Mouse (Mus musculus) myocyte (in vitro differentiated cells): ENCODE results near the gene Emsy. TPM values are rescaled to one million over a fixed set of nuclear protein-coding genes. Genes with fewer than 3 reads are reported as not detected.

Experiments
- H3K27me3 ChIP-seq: one replicate; pipeline ENCODE4 v1.6.1; 2011; ENCODE audit not compliant: control insufficient read depth, insufficient read depth, insufficient read length
- H3K36me3 ChIP-seq: one replicate; pipeline ENCODE4 v1.6.1; 2011; ENCODE audit not compliant: control insufficient read depth, insufficient read depth
- H3K4me2 ChIP-seq: one replicate; pipeline ENCODE4 v1.6.1; 2011; ENCODE audit warnings: low read depth, control low read depth
- H3K4me3 ChIP-seq: one replicate; pipeline ENCODE4 v1.5.1; 2011; ENCODE audit warnings: mild to moderate bottlenecking, control low read depth, moderate library complexity
- H3K79me2 ChIP-seq: one replicate; pipeline ENCODE4 v1.6.1; 2011; ENCODE audit not compliant: control insufficient read depth, insufficient read depth
- H3ac ChIP-seq: one replicate; pipeline ENCODE4 v1.6.1; 2011; ENCODE audit not compliant: control insufficient read depth, insufficient read length
- CEBPB ChIP-seq: IDR thresholded peaks from 2 replicates; pipeline ENCODE4 v1.6.1; 2011; ENCODE audit warnings: mild to moderate bottlenecking, moderate library complexity; ENCODE audit not compliant: poor library complexity, insufficient read depth, severe bottlenecking
- E2F4 ChIP-seq: IDR thresholded peaks from one replicate; pipeline ENCODE4 v1.6.1; 2011; ENCODE audit warnings: mild to moderate bottlenecking, control low read depth, moderate library complexity; ENCODE audit not compliant: insufficient read depth
- MAX ChIP-seq: IDR thresholded peaks from one replicate; pipeline ENCODE4 v1.6.1; 2011; ENCODE audit warnings: low read depth, mild to moderate bottlenecking, control low read depth
- MYOD1 ChIP-seq, 3 experiments: IDR thresholded peaks; one replicate each; pipeline ENCODE4 v1.6.1; 2011; ENCODE audit warnings: control low read depth in 2 of 3, low read depth in 2 of 3, mild to moderate bottlenecking in 2 of 3, moderate library complexity in 1 of 3; ENCODE audit not compliant: insufficient read length in 2 of 3, control insufficient read depth in 1 of 3
- MYOG ChIP-seq, 3 experiments: IDR thresholded peaks; one replicate each; pipeline ENCODE4 v1.6.1; 2011; ENCODE audit warnings: control low read depth in 2 of 3, low read depth in 2 of 3, mild to moderate bottlenecking in 2 of 3; ENCODE audit not compliant: insufficient read length in 2 of 3, control insufficient read depth in 1 of 3, insufficient read depth in 1 of 3
- POLR2A ChIP-seq: IDR thresholded peaks from one replicate; pipeline ENCODE4 v1.6.1; 2011; ENCODE audit warnings: low read depth, mild to moderate bottlenecking, control low read depth, moderate library complexity; ENCODE audit not compliant: insufficient read length
- POLR2AphosphoS2 ChIP-seq: IDR thresholded peaks from one replicate; pipeline ENCODE4 v1.6.1; 2011; ENCODE audit warnings: low read depth, control low read depth; ENCODE audit not compliant: insufficient read length
- REST ChIP-seq: IDR thresholded peaks from one replicate; pipeline ENCODE4 v1.6.1; 2011; ENCODE audit warnings: mild to moderate bottlenecking, control low read depth, moderate library complexity; ENCODE audit not compliant: insufficient read depth, insufficient read length
- SRF ChIP-seq: IDR thresholded peaks from one replicate; pipeline ENCODE4 v1.6.1; 2011; ENCODE audit warnings: low read depth; ENCODE audit not compliant: control insufficient read depth, insufficient read length
- TCF12 ChIP-seq: IDR thresholded peaks from one replicate; pipeline ENCODE4 v1.6.1; 2011; ENCODE audit warnings: mild to moderate bottlenecking, control low read depth; ENCODE audit not compliant: poor library complexity, insufficient read depth, severe bottlenecking
- TCF3 ChIP-seq: IDR thresholded peaks from one replicate; pipeline ENCODE4 v1.6.1; 2011; ENCODE audit warnings: low read depth, control low read depth; ENCODE audit not compliant: insufficient read length
- USF1 ChIP-seq: IDR thresholded peaks from one replicate; pipeline ENCODE4 v1.6.1; 2011; ENCODE audit warnings: low read depth, mild to moderate bottlenecking, control low read depth, moderate library complexity
- polyA plus RNA-seq: library from polyadenylated mRNA; unstranded; fragments of >200 nt; fragmentation: generic; extraction: Trizol; gene quantifications from one replicate; pipeline ENCODE4 v1.2.1, GENCODE M21; 2012; ENCODE audit warnings: missing spikeins

Emsy gene
- polyA plus RNA-seq, 1 experiment, result 9.1 TPM

GRCm38 (mm10) chr7:98612936-98613335 lies 43.6 kb downstream of the Emsy start:
- Histone ChIP-seq H3K79me2 (no peaks in the 10 kb centered on the region), H3K4me2 (no peak overlapping the region), H3ac (no peak overlapping the region), H3K27me3 (no peaks in the 10 kb centered on the region), H3K4me3 (no peak overlapping the region), H3K36me3 (peaks cover 44% of the 10 kb centered on the region)
- no peak for TF ChIP-seq MAX
- TF ChIP-seq MYOD1 (IDR thresholded peaks at IDR 0.05; ENCODE audit: control insufficient read depth in 1 of 3, insufficient read length in 2 of 3, low read depth in 2 of 3), result no peak
- no peak for TF ChIP-seq MYOG (IDR thresholded peaks at IDR 0.05; ENCODE audit: control insufficient read depth in 1 of 3, insufficient read depth in 1 of 3, insufficient read length in 2 of 3, low read depth in 2 of 3)
- TF ChIP-seq TCF3, result no peak

- no peaks in the 10 kb centered on the region for H3K79me2 ChIP-seq
- no peak overlapping the region for H3K4me3 ChIP-seq
- no peak overlapping the region for H3ac ChIP-seq
- TF ChIP-seq E2F4 (no peak), USF1 (no peak), REST (no peak), TCF12 (no peak), CEBPB (no peak), MYOG (IDR thresholded peaks at IDR 0.05; ENCODE audit: control insufficient read depth in 1 of 3, insufficient read depth in 1 of 3, insufficient read length in 2 of 3, low read depth in 2 of 3) (no peak), MYOD1 (IDR thresholded peaks at IDR 0.05; ENCODE audit: control insufficient read depth in 1 of 3, insufficient read length in 2 of 3, low read depth in 2 of 3) (no peak), POLR2A (no peak), POLR2AphosphoS2 (no peak), TCF3 (no peak), MAX (no peak), SRF (no peak)
- H3K27me3 ChIP-seq, result no peaks in the 10 kb centered on the region
- no peak overlapping the region for H3K4me2 ChIP-seq
- H3K36me3 ChIP-seq, result peaks cover 24% of the 10 kb centered on the region
Measured at GRCm38 (mm10) chr7:98608520-98608919, 48.1 kb downstream of the Emsy start.

- TF ChIP-seq E2F4, result no peak
- H3K79me2 ChIP-seq, result no peaks in the 10 kb centered on the region
- no peak overlapping the region for H3K4me3 ChIP-seq
Measured at GRCm38 (mm10) chr7:98607158-98607557, 49.4 kb downstream of the Emsy start.

GRCm38 (mm10) chr7:98601715-98602114 lies 54.9 kb downstream of the Emsy start:
- TF ChIP-seq POLR2A, result no peak
- TF ChIP-seq SRF, result no peak
- TF ChIP-seq MAX, result no peak
- TF ChIP-seq TCF3, result no peak
- TF ChIP-seq E2F4, result no peak
- no peak for TF ChIP-seq MYOG (IDR thresholded peaks at IDR 0.05; ENCODE audit: control insufficient read depth in 1 of 3, insufficient read depth in 1 of 3, insufficient read length in 2 of 3, low read depth in 2 of 3)
- TF ChIP-seq CEBPB, result no peak
- TF ChIP-seq MYOD1 (IDR thresholded peaks at IDR 0.05; ENCODE audit: control insufficient read depth in 1 of 3, insufficient read length in 2 of 3, low read depth in 2 of 3), result no peak
- TF ChIP-seq TCF12, result no peak

More at GRCm38 (mm10) chr7:98607158-98607557, 49.4 kb downstream of the Emsy start:
- H3K36me3 ChIP-seq, result peaks cover 24% of the 10 kb centered on the region
- no peaks in the 10 kb centered on the region for H3K27me3 ChIP-seq
- H3ac ChIP-seq, result no peak overlapping the region
- no peak overlapping the region for H3K4me2 ChIP-seq

GRCm38 (mm10) chr7:98597402-98597801 lies 59.2 kb downstream of the Emsy start:
- H3K4me2 ChIP-seq, result no peak overlapping the region
- no peaks in the 10 kb centered on the region for H3K79me2 ChIP-seq
- no peak overlapping the region for H3ac ChIP-seq
- TF ChIP-seq MYOD1 (IDR thresholded peaks at IDR 0.05; ENCODE audit: control insufficient read depth in 1 of 3, insufficient read length in 2 of 3, low read depth in 2 of 3) (no peak), TCF3 (no peak), MYOG (IDR thresholded peaks at IDR 0.05; ENCODE audit: control insufficient read depth in 1 of 3, insufficient read depth in 1 of 3, insufficient read length in 2 of 3, low read depth in 2 of 3) (no peak), REST (no peak)
- no peak overlapping the region for H3K4me3 ChIP-seq
- H3K27me3 ChIP-seq, result no peaks in the 10 kb centered on the region
- peaks cover 43% of the 10 kb centered on the region for H3K36me3 ChIP-seq

More at GRCm38 (mm10) chr7:98601715-98602114, 54.9 kb downstream of the Emsy start:
- H3K4me3 ChIP-seq, result no peak overlapping the region
- no peak overlapping the region for H3ac ChIP-seq
- H3K4me2 ChIP-seq, result no peak overlapping the region
- peaks cover 24% of the 10 kb centered on the region for H3K36me3 ChIP-seq
- H3K27me3 ChIP-seq, result no peaks in the 10 kb centered on the region
- H3K79me2 ChIP-seq, result no peaks in the 10 kb centered on the region

GRCm38 (mm10) chr7:98594731-98595130 lies 61.9 kb downstream of the Emsy start:
- Histone ChIP-seq H3K79me2 (no peaks in the 10 kb centered on the region), H3K4me3 (no peak overlapping the region), H3K4me2 (no peak overlapping the region), H3K27me3 (no peaks in the 10 kb centered on the region), H3K36me3 (peaks cover 47% of the 10 kb centered on the region), H3ac (no peak overlapping the region)
- TF ChIP-seq TCF12 (no peak), SRF (no peak), TCF3 (no peak), CEBPB (no peak), USF1 (no peak), POLR2AphosphoS2 (no peak), E2F4 (no peak), MYOD1 (IDR thresholded peaks at IDR 0.05; ENCODE audit: control insufficient read depth in 1 of 3, insufficient read length in 2 of 3, low read depth in 2 of 3) (no peak), MAX (no peak), MYOG (IDR thresholded peaks at IDR 0.05; ENCODE audit: control insufficient read depth in 1 of 3, insufficient read depth in 1 of 3, insufficient read length in 2 of 3, low read depth in 2 of 3) (no peak), REST (no peak), POLR2A (no peak)
